24 mouse cellular contexts compared by ENCODE assay signal in genomic region chr4:41557092-41557491, GRCm38 (mm10). TPM values are rescaled to one million over a fixed set of nuclear protein-coding genes. Genes with fewer than 3 reads are reported as not detected.
DNase-seq lines count a peak whose midpoint lies in the region; ATAC-seq and TF ChIP-seq lines count a peak whose summit lies in the region.
"Had no signal": no experiment of that assay in that cellular context is flagged by ENCODE, and none has a peak within 500 bp of the region (broad histone marks: within the 10 kb centered on the region; RNA-seq: fewer than 3 reads in every experiment).

No protein-coding gene starts in this region.

- no peaks in the 10 kb centered on the region for H3K27me3 ChIP-seq in heart, adult 2 months (ENCODE audit: control insufficient read depth, insufficient read depth, low read length)
- H3K27me3 ChIP-seq in midbrain, embryonic 13.5 days = no peaks in the 10 kb centered on the region
- no peaks in the 10 kb centered on the region for H3K27me3 ChIP-seq in midbrain, postnatal 0 days (ENCODE audit: insufficient read depth, low read length)
- H3K27me3 ChIP-seq: embryonic facial prominence, embryonic 15.5 days; forebrain, embryonic 15.5 days; heart, embryonic 12.5 days; hindbrain, embryonic 12.5 days had no signal

- H3K79me2 ChIP-seq in heart, adult 2 months (replicated peaks; ENCODE audit: control insufficient read depth, insufficient read depth, low read length) = no peaks in the 10 kb centered on the region

- no peak for TF ChIP-seq CTCF in heart, adult 2 months (IDR thresholded peaks at IDR 0.05)
- TF ChIP-seq CTCF in midbrain, postnatal 0 days (IDR thresholded peaks at IDR 0.05) = no peak
- no peak for TF ChIP-seq CTCF in bone marrow macrophage, adult 2 months (IDR thresholded peaks at IDR 0.05; ENCODE audit: low read depth, low read length)

- no peak overlapping the region for H3K9ac ChIP-seq in heart, adult 2 months (ENCODE audit: low read depth, low read length)
- H3K9ac ChIP-seq in midbrain, embryonic 13.5 days (replicated peaks) = no peak overlapping the region
- H3K9ac ChIP-seq in midbrain, postnatal 0 days (replicated peaks; ENCODE audit: low read length, poor library complexity, severe bottlenecking) = no peak overlapping the region
- H3K9ac ChIP-seq: embryonic facial prominence, embryonic 15.5 days; forebrain, embryonic 15.5 days; heart, embryonic 12.5 days; hindbrain, embryonic 12.5 days had no signal

- 47% methylated on average over 3 of the region's 3 CpGs for WGBS in heart, adult 2 months
- 63% methylated on average over 3 of the region's 3 CpGs for WGBS in midbrain, embryonic 13.5 days
- 51% methylated on average over 3 of the region's 3 CpGs for WGBS in midbrain, postnatal 0 days

- peaks cover 17% of the 10 kb centered on the region for H3K4me1 ChIP-seq in heart, adult 2 months (ENCODE audit: control insufficient read depth, insufficient read depth, low read length)
- peaks cover 56% of the 10 kb centered on the region for H3K4me1 ChIP-seq in midbrain, embryonic 13.5 days (replicated peaks)
- H3K4me1 ChIP-seq in midbrain, postnatal 0 days (ENCODE audit: insufficient read depth, low read length) = peaks cover 9% of the 10 kb centered on the region
- peaks cover 54% of the 10 kb centered on the region for H3K4me1 ChIP-seq in bone marrow macrophage, adult 2 months (ENCODE audit: control insufficient read depth, insufficient read depth, low read length)

- peak overlapping the region; percentile 74 for H3K27ac ChIP-seq in heart, adult 2 months
- peak overlapping the region; percentile 62; the same call in 1 of the 2 replicates for H3K27ac ChIP-seq in midbrain, embryonic 13.5 days
- no peak overlapping the region; the same call in 1 of the 2 replicates for H3K27ac ChIP-seq in midbrain, postnatal 0 days (ENCODE audit: low read depth, low read length)
- H3K27ac ChIP-seq in bone marrow macrophage, adult 2 months (ENCODE audit: insufficient read depth, low read depth, low read length) = peak overlapping the region; percentile 97
- H3K27ac ChIP-seq: embryonic facial prominence, embryonic 15.5 days; forebrain, embryonic 15.5 days; hindbrain, postnatal 0 days had no signal

- H3K9me3 ChIP-seq in midbrain, embryonic 13.5 days = no peaks in the 10 kb centered on the region
- H3K9me3 ChIP-seq in midbrain, postnatal 0 days (ENCODE audit: low read length) = no peaks in the 10 kb centered on the region
- H3K9me3 ChIP-seq: embryonic facial prominence, embryonic 15.5 days; forebrain, embryonic 10.5 days; forebrain, embryonic 15.5 days; heart, embryonic 12.5 days; hindbrain, embryonic 12.5 days had no signal

- peak overlapping the region; percentile 17 for H3K4me2 ChIP-seq in midbrain, embryonic 13.5 days (replicated peaks)
- H3K4me2 ChIP-seq in midbrain, postnatal 0 days (ENCODE audit: low read depth, low read length, poor library complexity, severe bottlenecking) = no peak overlapping the region
- H3K4me2 ChIP-seq: embryonic facial prominence, embryonic 15.5 days; forebrain, embryonic 15.5 days; heart, embryonic 12.5 days; hindbrain, embryonic 12.5 days had no signal

- TF ChIP-seq POLR2A in heart, adult 2 months (IDR thresholded peaks at IDR 0.05; ENCODE audit: insufficient read depth, low read depth, low read length) = no peak
- TF ChIP-seq POLR2A in bone marrow macrophage, adult 2 months (IDR thresholded peaks at IDR 0.05; ENCODE audit: borderline replicate concordance, low read depth, low read length) = no peak

- H3K36me3 ChIP-seq in heart, adult 2 months (ENCODE audit: control insufficient read depth, insufficient read depth, low read length) = peaks cover 9% of the 10 kb centered on the region
- H3K36me3 ChIP-seq in midbrain, embryonic 13.5 days = no peaks in the 10 kb centered on the region
- H3K36me3 ChIP-seq in midbrain, postnatal 0 days (ENCODE audit: insufficient read depth, low read length) = no peaks in the 10 kb centered on the region; the same call in 1 of the 2 replicates
- H3K36me3 ChIP-seq: embryonic facial prominence, embryonic 15.5 days; forebrain, embryonic 10.5 days; forebrain, embryonic 15.5 days; heart, embryonic 12.5 days; hindbrain, embryonic 12.5 days had no signal

- TF ChIP-seq EP300 in heart, adult 2 months (IDR thresholded peaks at IDR 0.05; ENCODE audit: insufficient read depth, low read depth, low read length) = no peak

- intact Hi-C loops in heart, adult 2 months (cut with DNase I) = loop anchor here (1.0 kb wide), 1 partner anchor 9 kb away; no protein-coding TSS in a partner anchor

- no peak overlapping the region for H3K4me3 ChIP-seq in heart, adult 2 months
- H3K4me3 ChIP-seq in midbrain, embryonic 13.5 days (replicated peaks) = no peak overlapping the region
- no peak overlapping the region for H3K4me3 ChIP-seq in midbrain, postnatal 0 days (ENCODE audit: low read depth, low read length)
- no peak overlapping the region for H3K4me3 ChIP-seq in bone marrow macrophage, adult 2 months (ENCODE audit: insufficient read depth, low read length)
- H3K4me3 ChIP-seq: embryonic facial prominence, embryonic 15.5 days; erythroblast, embryonic 14.5 days; forebrain, embryonic 10.5 days; forebrain, embryonic 15.5 days; heart, embryonic 12.5 days; hindbrain, embryonic 12.5 days had no signal

- ATAC-seq in midbrain, embryonic 13.5 days = no peak
- ATAC-seq in midbrain, postnatal 0 days (ENCODE audit: low FRiP score) = no peak
- ATAC-seq: forebrain, embryonic 15.5 days; hindbrain, postnatal 0 days had no signal

- DNase-seq in heart, adult 2 months = no peak
- DNase-seq in heart, postnatal 4 days = no peak
- DNase-seq in midbrain, postnatal 0 days (ENCODE audit: low spot score) = no peak
- DNase-seq in brain, adult 2 months (ENCODE audit: low read depth, low spot score) = peak; percentile 62
- no peak for DNase-seq in gastrocnemius, adult 8-10 months (ENCODE audit: low spot score in 2 of 2)
- DNase-seq: adrenal gland, adult 2 months; adrenal gland, postnatal 25 days; cerebellum, adult 11 months; cerebellum, adult 8-10 months; cerebellum, postnatal 14 days; embryo, embryonic 11 days; gastrocnemius, postnatal 10 days had no signal

RNA-seq across cellular contexts. Expression of gene Fam219a, which starts 12.2 kb away (rescaled TPM):
- total RNA-seq in heart, adult 2 months (2021) = 10 to 100 TPM; 13.4 to 14.4 TPM
- polyA plus RNA-seq in heart, adult 2 months (2012; rRNA removed) = 15.8 and 18.4 TPM in 2 replicates
- total RNA-seq in heart, postnatal 4 days (2021) = 10 to 100 TPM; 15.3 to 15.5 TPM
- polyA plus RNA-seq in midbrain, embryonic 13.5 days (2015; fragmentation: Nextera tagmentation; extraction: Ambion mirVana) = 13.1 and 18.8 TPM in 2 replicates
- total RNA-seq in midbrain, postnatal 0 days (2014; rRNA removed) = 125 and 130 TPM in 2 replicates
- polyA plus RNA-seq in midbrain, postnatal 0 days (2015; fragmentation: Nextera tagmentation; extraction: Ambion mirVana) = 20.5 and 24.1 TPM in 2 replicates
- polyA plus RNA-seq in bone marrow macrophage, adult 2 months (2012; ENCODE audit: insufficient read depth, insufficient read length, missing spikeins) = 35.2 and 35.6 TPM in 2 replicates
- 10 to 100 TPM; 19.1 to 29.8 (median 24.0) TPM for total RNA-seq in gastrocnemius, adult 8-10 months (2022)

RNA-seq across cellular contexts. Expression of gene Dnaic1, which starts 12.5 kb away (rescaled TPM):
- 1 to 10 TPM in 1 of 2 experiments, under 1 TPM in 1; 0.94 to 2.3 TPM for total RNA-seq in heart, adult 2 months (2021)
- polyA plus RNA-seq in heart, adult 2 months (2012; rRNA removed) = 7.3 and 8.6 TPM in 2 replicates
- total RNA-seq in heart, postnatal 4 days (2021) = 1 to 10 TPM; 1.3 to 1.7 TPM
- 2.4 and 2.7 TPM in 2 replicates for polyA plus RNA-seq in midbrain, embryonic 13.5 days (2015; fragmentation: Nextera tagmentation; extraction: Ambion mirVana)
- total RNA-seq in midbrain, postnatal 0 days (2014; rRNA removed) = 1.7 and 6.1 TPM in 2 replicates
- 3.2 and 3.8 TPM in 2 replicates for polyA plus RNA-seq in midbrain, postnatal 0 days (2015; fragmentation: Nextera tagmentation; extraction: Ambion mirVana)
- polyA plus RNA-seq in bone marrow macrophage, adult 2 months (2012; ENCODE audit: insufficient read depth, insufficient read length, missing spikeins) = not detected in 2 replicates
- 1 to 10 TPM in 1 of 4 experiments, under 1 TPM in 2, not detected in 1; 0.88 to 1.1 (median 0.94) TPM for total RNA-seq in gastrocnemius, adult 8-10 months (2022)
- total RNA-seq: common myeloid progenitor, adult 5-6 weeks had no signal
- polyA plus RNA-seq: erythroblast, embryonic 14.5 days had no signal

RNA-seq across cellular contexts. Expression of gene 1110017D15Rik, which starts 40.0 kb away (rescaled TPM):
- not detected for total RNA-seq in heart, adult 2 months (2021)
- polyA plus RNA-seq in heart, adult 2 months (2012; rRNA removed) = 0.94 and 3.2 TPM in 2 replicates
- total RNA-seq in heart, postnatal 4 days (2021) = not detected
- polyA plus RNA-seq in midbrain, embryonic 13.5 days (2015; fragmentation: Nextera tagmentation; extraction: Ambion mirVana) = 8.3 and 8.5 TPM in 2 replicates
- total RNA-seq in midbrain, postnatal 0 days (2014; rRNA removed) = 10.9 and 11.8 TPM in 2 replicates
- polyA plus RNA-seq in midbrain, postnatal 0 days (2015; fragmentation: Nextera tagmentation; extraction: Ambion mirVana) = 18.1 and 20.7 TPM in 2 replicates
- 4.6 TPM in 1 of 2 replicates, not detected in the other for polyA plus RNA-seq in bone marrow macrophage, adult 2 months (2012; ENCODE audit: insufficient read depth, insufficient read length, missing spikeins)
- total RNA-seq in gastrocnemius, adult 8-10 months (2022) = not detected
- total RNA-seq: common myeloid progenitor, adult 5-6 weeks; ES-E14; heart, postnatal 25 days had no signal
- polyA plus RNA-seq: erythroblast, embryonic 14.5 days; heart, embryonic 12.5 days had no signal

RNA-seq across cellular contexts. Expression of gene AI464131, which starts 54.2 kb away (rescaled TPM):
- total RNA-seq in heart, adult 2 months (2021) = 10 to 100 TPM; 11.6 to 12.0 TPM
- 7.6 and 11.0 TPM in 2 replicates for polyA plus RNA-seq in heart, adult 2 months (2012; rRNA removed)
- total RNA-seq in heart, postnatal 4 days (2021) = 10 to 100 TPM in 1 of 2 experiments, 1 to 10 TPM in 1; 9.2 to 10.7 TPM
- polyA plus RNA-seq in midbrain, embryonic 13.5 days (2015; fragmentation: Nextera tagmentation; extraction: Ambion mirVana) = 5.5 and 5.7 TPM in 2 replicates
- total RNA-seq in midbrain, postnatal 0 days (2014; rRNA removed) = 40.5 and 46.0 TPM in 2 replicates
- 15.7 and 18.1 TPM in 2 replicates for polyA plus RNA-seq in midbrain, postnatal 0 days (2015; fragmentation: Nextera tagmentation; extraction: Ambion mirVana)
- 0.39 and 0.69 TPM in 2 replicates for polyA plus RNA-seq in bone marrow macrophage, adult 2 months (2012; ENCODE audit: insufficient read depth, insufficient read length, missing spikeins)
- 100 to 1,000 TPM in 1 of 4 experiments, 10 to 100 TPM in 3; 65.9 to 101 (median 86.2) TPM for total RNA-seq in gastrocnemius, adult 8-10 months (2022)
- polyA plus RNA-seq: erythroblast, embryonic 14.5 days had no signal
